In genomic region chr8:44343924-44344323, GRCm38 (mm10) we compare ENCODE assay signal across 17 mouse cellular contexts.
DNase-seq lines count a peak whose midpoint lies in the region; ATAC-seq and TF ChIP-seq lines count a peak whose summit lies in the region.
"Had no signal": no experiment of that assay in that cellular context is flagged by ENCODE, and none has a peak within 500 bp of the region (broad histone marks: within the 10 kb centered on the region; RNA-seq: fewer than 3 reads in every experiment).

No protein-coding gene starts in this region.

- no peak overlapping the region for H3K27ac ChIP-seq in hindbrain, embryonic 11.5 days (ENCODE audit: low read depth, low read length)
- H3K27ac ChIP-seq in hindbrain, embryonic 14.5 days: no peak overlapping the region
- H3K27ac ChIP-seq in intestine, embryonic 16.5 days (ENCODE audit: low read length): no peak overlapping the region
- H3K27ac ChIP-seq in neural tube, embryonic 15.5 days (replicated peaks): no peak overlapping the region
- H3K27ac ChIP-seq: embryonic facial prominence, embryonic 13.5 days; forebrain, embryonic 10.5 days; heart, embryonic 10.5 days; kidney, embryonic 15.5 days; liver, embryonic 13.5 days had no signal

- no peak overlapping the region for H3K4me2 ChIP-seq in hindbrain, embryonic 11.5 days (replicated peaks; ENCODE audit: low read depth, low read length)
- H3K4me2 ChIP-seq in hindbrain, embryonic 14.5 days (replicated peaks): no peak overlapping the region
- no peak overlapping the region for H3K4me2 ChIP-seq in intestine, embryonic 16.5 days (ENCODE audit: low read depth, low read length)
- H3K4me2 ChIP-seq in neural tube, embryonic 15.5 days: no peak overlapping the region
- H3K4me2 ChIP-seq: embryonic facial prominence, embryonic 13.5 days; kidney, embryonic 15.5 days; liver, embryonic 13.5 days had no signal

- H3K4me3 ChIP-seq in hindbrain, embryonic 11.5 days (ENCODE audit: low read depth, low read length): no peak overlapping the region
- no peak overlapping the region for H3K4me3 ChIP-seq in hindbrain, embryonic 14.5 days (replicated peaks; ENCODE audit: low read length)
- H3K4me3 ChIP-seq in intestine, embryonic 16.5 days (ENCODE audit: low read length): no peak overlapping the region
- H3K4me3 ChIP-seq in neural tube, embryonic 15.5 days (replicated peaks): no peak overlapping the region
- H3K4me3 ChIP-seq: embryonic facial prominence, embryonic 13.5 days; forebrain, embryonic 10.5 days; heart, embryonic 10.5 days; kidney, embryonic 15.5 days; liver, embryonic 13.5 days; megakaryocyte, embryonic 14.5 days had no signal

- DNase-seq in hindbrain, embryonic 11.5 days (ENCODE audit: low spot score): peak; percentile 1
- DNase-seq in hindbrain, embryonic 14.5 days (ENCODE audit: low spot score): no peak
- peak; percentile 9 for DNase-seq in lung, postnatal 10 days
- DNase-seq in lung, postnatal 25 days (ENCODE audit: low spot score): no peak
- DNase-seq in Muller cell, postnatal 12 days (ENCODE audit: inconsistent ontology term): peak; percentile 26
- peak; percentile 23 for DNase-seq in brain, embryonic 14.5 days (ENCODE audit: low read depth)
- DNase-seq: gastrocnemius, postnatal 25 days; heart, postnatal 36 days; liver, embryonic 13.5 days had no signal

- ATAC-seq in hindbrain, embryonic 11.5 days (ENCODE audit: low FRiP score): no peak
- no peak for ATAC-seq in hindbrain, embryonic 14.5 days (ENCODE audit: low FRiP score)
- no peak for ATAC-seq in intestine, embryonic 16.5 days
- no peak for ATAC-seq in neural tube, embryonic 15.5 days (ENCODE audit: low FRiP score)
- ATAC-seq: CD4-positive, CD25-positive, alpha-beta regulatory T cell, adult 4 months had no signal

- no peaks in the 10 kb centered on the region for H3K36me3 ChIP-seq in hindbrain, embryonic 11.5 days (ENCODE audit: control insufficient read depth, insufficient read depth, low read length)
- no peaks in the 10 kb centered on the region for H3K36me3 ChIP-seq in hindbrain, embryonic 14.5 days (replicated peaks; ENCODE audit: control insufficient read depth, insufficient read depth)
- H3K36me3 ChIP-seq in intestine, embryonic 16.5 days (ENCODE audit: control insufficient read depth, insufficient read depth, low read length): no peaks in the 10 kb centered on the region
- no peaks in the 10 kb centered on the region for H3K36me3 ChIP-seq in neural tube, embryonic 15.5 days
- H3K36me3 ChIP-seq: embryonic facial prominence, embryonic 13.5 days; forebrain, embryonic 10.5 days; heart, embryonic 10.5 days; kidney, embryonic 15.5 days; liver, embryonic 13.5 days had no signal

- H3K9ac ChIP-seq in hindbrain, embryonic 11.5 days (ENCODE audit: low read depth, low read length): no peak overlapping the region
- no peak overlapping the region for H3K9ac ChIP-seq in hindbrain, embryonic 14.5 days
- H3K9ac ChIP-seq in intestine, embryonic 16.5 days (ENCODE audit: low read depth, low read length): no peak overlapping the region
- no peak overlapping the region for H3K9ac ChIP-seq in neural tube, embryonic 15.5 days (replicated peaks)
- H3K9ac ChIP-seq: embryonic facial prominence, embryonic 13.5 days; kidney, embryonic 15.5 days; liver, embryonic 13.5 days had no signal

- H3K4me1 ChIP-seq in hindbrain, embryonic 11.5 days (replicated peaks; ENCODE audit: control insufficient read depth, insufficient read depth, low read length): no peaks in the 10 kb centered on the region
- H3K4me1 ChIP-seq in hindbrain, embryonic 14.5 days (replicated peaks; ENCODE audit: control insufficient read depth, insufficient read depth, low read length): no peaks in the 10 kb centered on the region
- no peaks in the 10 kb centered on the region for H3K4me1 ChIP-seq in intestine, embryonic 16.5 days (ENCODE audit: control insufficient read depth, insufficient read depth, low read length)
- no peaks in the 10 kb centered on the region for H3K4me1 ChIP-seq in neural tube, embryonic 15.5 days
- H3K4me1 ChIP-seq: forebrain, embryonic 10.5 days; heart, embryonic 10.5 days; kidney, embryonic 15.5 days; liver, embryonic 13.5 days; megakaryocyte, embryonic 14.5 days had no signal

- TF ChIP-seq CTCF in brain, embryonic 14.5 days (IDR thresholded peaks at IDR 0.05; ENCODE audit: borderline replicate concordance, extremely low read depth, insufficient read depth, insufficient read length): no peak

- H3K27me3 ChIP-seq in hindbrain, embryonic 11.5 days (ENCODE audit: control insufficient read depth, insufficient read depth, low read length): no peaks in the 10 kb centered on the region
- H3K27me3 ChIP-seq in hindbrain, embryonic 14.5 days (ENCODE audit: control insufficient read depth, insufficient read depth, low read length): no peaks in the 10 kb centered on the region
- H3K27me3 ChIP-seq in intestine, embryonic 16.5 days (replicated peaks; ENCODE audit: control insufficient read depth, insufficient read depth, low read length): no peaks in the 10 kb centered on the region
- H3K27me3 ChIP-seq in neural tube, embryonic 15.5 days (replicated peaks): no peaks in the 10 kb centered on the region
- H3K27me3 ChIP-seq: embryonic facial prominence, embryonic 13.5 days; kidney, embryonic 15.5 days; liver, embryonic 13.5 days; megakaryocyte, embryonic 14.5 days had no signal

- H3K9me3 ChIP-seq in hindbrain, embryonic 11.5 days (ENCODE audit: control insufficient read depth, low read length): no peaks in the 10 kb centered on the region
- H3K9me3 ChIP-seq in hindbrain, embryonic 14.5 days (ENCODE audit: control insufficient read depth, low read length): no peaks in the 10 kb centered on the region
- H3K9me3 ChIP-seq in intestine, embryonic 16.5 days (ENCODE audit: control insufficient read depth, low read length): no peaks in the 10 kb centered on the region
- no peaks in the 10 kb centered on the region for H3K9me3 ChIP-seq in neural tube, embryonic 15.5 days (replicated peaks)
- H3K9me3 ChIP-seq: embryonic facial prominence, embryonic 13.5 days; forebrain, embryonic 10.5 days; heart, embryonic 10.5 days; kidney, embryonic 15.5 days; liver, embryonic 13.5 days; megakaryocyte, embryonic 14.5 days had no signal

- TF ChIP-seq POLR2A in brain, embryonic 14.5 days (IDR thresholded peaks at IDR 0.05; ENCODE audit: borderline replicate concordance, extremely low read depth, insufficient read depth, insufficient read length, poor library complexity, severe bottlenecking): no peak

- 71% methylated on average over 2 of the region's 2 CpGs for WGBS in hindbrain, embryonic 11.5 days
- WGBS in hindbrain, embryonic 14.5 days: 52% methylated on average over 2 of the region's 2 CpGs
- 51% methylated on average over 2 of the region's 2 CpGs for WGBS in intestine, embryonic 16.5 days
- 62% methylated on average over 2 of the region's 2 CpGs for WGBS in neural tube, embryonic 15.5 days

Comparison
In these comparisons a context has a peak if more than half of its experiments do, and no peak if none do; other contexts are left out.
1. DNase-seq: peak in hindbrain, embryonic 11.5 days (single experiment), lung, postnatal 10 days (single experiment), Muller cell, postnatal 12 days (single experiment) and brain, embryonic 14.5 days (single experiment); none in hindbrain, embryonic 14.5 days (single experiment) and lung, postnatal 25 days (single experiment).